Mouse (Mus musculus) kidney, adult 11 months (tissue): ENCODE measurements around the gene Nsg1.

Experiments
- DNase-seq: peaks from one replicate; pipeline ENCODE4 v3.0.0; 2022

Nsg1 gene

GRCm38 (mm10) chr5:38159634-38160413 lies at the start of gene Nsg1:
Gene Nsg1 (minus strand): TSS chr5:38159907.
- no peak for DNase-seq

DNA sequence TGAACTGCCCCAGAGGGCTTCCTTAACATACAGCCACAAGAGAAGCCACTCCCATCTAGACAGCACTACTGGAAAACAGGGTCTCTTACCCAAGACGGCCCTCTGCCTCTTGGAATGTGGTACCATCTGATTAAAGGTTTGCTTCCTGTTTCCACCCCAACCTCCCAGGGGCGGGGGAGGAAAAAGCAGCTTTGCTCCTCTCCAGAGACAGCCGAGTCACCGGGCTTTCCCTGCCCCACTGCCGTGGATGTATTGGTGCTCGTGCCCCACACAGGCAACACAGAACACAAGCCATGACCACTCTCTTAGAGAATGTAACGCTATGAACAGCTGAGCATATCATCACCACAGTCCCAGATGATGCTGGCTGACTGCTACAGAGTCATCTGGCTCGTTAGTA lies 49.3 kb upstream of the Nsg1 start:
- DNase-seq, result no peak

DNA sequence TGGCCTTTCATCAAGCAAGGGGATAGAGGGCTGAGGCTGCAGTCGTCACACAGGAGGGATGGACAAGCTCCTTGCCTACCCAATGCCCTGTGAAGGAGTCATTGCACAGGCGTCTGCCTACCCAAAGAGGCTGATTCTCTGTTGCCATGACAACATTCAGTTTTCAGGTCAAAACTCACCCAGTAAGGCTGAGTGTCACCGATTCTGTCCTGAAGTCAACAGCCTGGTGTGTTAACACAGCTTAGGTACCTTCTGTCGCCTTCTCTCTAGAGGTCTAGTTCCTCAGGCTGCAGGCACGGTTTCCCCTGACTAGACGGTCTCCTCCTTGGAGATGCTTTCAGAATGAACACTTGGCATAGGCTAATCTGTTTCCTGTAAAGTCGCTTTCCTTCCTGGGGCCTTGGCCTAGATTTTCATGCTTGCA lies 45.6 kb upstream of the Nsg1 start:
- DNase-seq, result no peak

GRCm38 (mm10) chr5:38199686-38200085 lies 40.0 kb upstream of the Nsg1 start:
- no peak for DNase-seq

DNA sequence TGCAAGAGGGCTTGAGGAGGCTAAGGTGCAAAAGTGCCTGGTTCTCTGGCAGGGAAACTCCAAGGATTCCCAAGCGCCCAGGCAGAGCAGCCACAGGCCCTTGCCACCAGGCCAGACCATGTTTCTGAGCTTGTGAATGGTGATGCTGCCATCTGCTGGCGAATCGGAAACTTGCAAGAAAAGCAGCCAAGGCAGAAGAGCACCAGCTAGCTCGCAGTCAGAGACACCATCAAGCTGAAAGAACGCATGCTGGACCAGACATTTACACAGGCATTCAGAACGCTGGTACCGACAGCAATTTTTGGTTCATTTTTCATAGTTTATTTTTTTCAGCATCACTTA lies 37.7 kb upstream of the Nsg1 start:
- peak; percentile 64 for DNase-seq

DNA sequence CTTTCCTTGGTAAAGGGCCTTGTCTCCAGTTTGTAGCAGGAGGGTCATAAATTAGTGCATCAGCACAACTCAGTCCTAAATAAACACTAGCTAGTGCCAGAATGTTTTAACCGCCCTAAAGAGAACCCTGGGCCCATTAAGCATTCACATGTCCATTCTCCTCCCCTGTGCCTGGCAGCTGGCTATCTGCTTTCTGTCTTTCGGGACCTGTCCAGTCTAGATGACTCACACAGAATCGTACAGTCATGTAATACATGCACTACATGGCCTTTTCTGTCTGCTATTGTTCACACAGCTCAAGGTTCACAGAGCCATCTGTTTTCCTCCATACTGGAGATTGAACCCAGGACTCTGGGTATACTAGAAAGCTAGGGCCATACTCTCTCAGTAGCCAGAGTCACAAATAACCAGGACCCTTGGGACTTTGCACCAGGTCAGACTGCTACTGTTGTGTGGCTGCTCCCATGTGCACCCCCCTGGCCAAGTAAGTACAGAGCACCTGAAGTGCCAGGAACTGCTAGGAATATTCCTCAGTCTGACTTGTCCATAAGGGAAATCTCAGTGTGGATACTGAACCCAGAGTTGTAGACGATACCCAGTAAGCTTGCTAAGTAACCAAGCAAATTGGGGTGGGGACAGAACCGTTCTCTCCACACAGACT lies 37.2 kb upstream of the Nsg1 start:
- no peak for DNase-seq

- no peak for DNase-seq
These were observed 36.2 kb upstream of the Nsg1 start for GRCm38 (mm10) chr5:38195941-38196340.

DNA sequence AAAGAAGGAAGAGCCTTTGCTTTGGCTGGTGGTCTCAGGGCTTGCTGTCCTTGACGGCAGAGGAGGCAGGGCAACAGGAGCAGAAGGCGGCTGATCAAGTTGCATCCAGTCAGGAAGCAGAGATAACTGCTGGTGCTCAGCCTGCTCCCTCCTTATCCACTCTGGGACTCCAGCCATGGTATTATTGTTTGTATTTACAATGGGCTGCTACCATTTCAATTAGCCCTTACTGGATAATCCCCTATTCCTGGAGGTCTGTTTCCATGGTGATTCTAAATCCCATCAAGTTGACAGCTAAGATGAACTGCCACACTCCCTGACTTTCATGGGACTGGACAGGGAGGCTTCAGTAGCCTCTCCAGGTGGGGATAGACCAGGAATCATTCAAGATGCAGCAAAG lies 35.2 kb upstream of the Nsg1 start:
- DNase-seq, result no peak

DNA sequence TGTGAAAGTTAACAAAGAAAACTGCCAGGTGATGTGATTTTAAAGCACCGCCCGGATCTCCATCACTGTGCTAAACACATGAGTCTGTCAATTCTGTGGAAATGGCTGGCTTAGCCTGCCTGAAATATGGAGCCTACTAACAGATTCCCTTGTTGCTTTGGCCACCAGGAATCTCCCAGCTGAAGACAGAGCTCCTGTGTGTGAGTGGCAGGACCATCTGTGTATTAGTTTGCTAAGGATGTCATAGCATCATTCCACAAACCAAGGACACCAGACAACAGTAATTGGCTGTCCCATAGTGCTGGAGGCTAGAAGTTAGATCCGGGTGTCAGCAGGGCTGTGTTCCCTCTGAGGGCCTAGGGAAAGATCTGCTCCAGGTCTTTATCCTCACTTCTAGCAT lies 31.2 kb upstream of the Nsg1 start:
- no peak for DNase-seq

- no peak for DNase-seq
These were observed 27.3 kb upstream of the Nsg1 start for GRCm38 (mm10) chr5:38187006-38187405.

GRCm38 (mm10) chr5:38184688-38185285 lies 25.1 kb upstream of the Nsg1 start:
- no peak for DNase-seq

DNA sequence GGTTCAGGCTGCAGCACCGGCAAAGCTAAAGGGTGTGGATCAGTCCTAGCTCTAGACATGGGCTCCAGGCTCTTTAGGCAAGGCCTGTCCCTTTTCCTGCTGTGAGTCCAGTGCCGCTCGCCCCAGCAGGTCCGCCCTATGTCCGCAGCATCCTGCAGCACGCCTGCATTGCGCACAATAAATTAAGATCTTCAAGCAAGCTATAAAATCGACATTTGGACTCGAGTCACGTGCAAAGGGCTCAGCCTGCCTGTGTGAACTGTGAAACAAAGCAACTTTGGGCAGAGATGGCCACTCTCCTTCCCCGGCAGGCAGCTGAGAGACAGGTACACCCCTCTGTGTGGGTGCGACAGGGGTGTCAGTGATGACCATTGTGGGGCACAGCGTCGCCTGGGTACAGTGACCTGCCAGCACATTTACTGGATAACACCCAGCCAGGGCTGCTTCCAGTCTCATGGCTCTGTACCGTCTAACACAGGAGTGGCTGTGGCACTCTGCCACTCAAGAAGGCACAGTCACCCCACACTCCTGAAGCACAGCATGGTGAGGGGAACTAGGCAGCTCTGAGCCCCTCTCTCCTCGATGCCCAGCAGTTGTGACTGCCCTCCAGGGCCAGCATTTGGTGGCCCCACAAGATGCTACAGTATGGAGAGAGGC lies 14.7 kb upstream of the Nsg1 start:
- DNase-seq, result no peak

GRCm38 (mm10) chr5:38173766-38174165 lies 14.1 kb upstream of the Nsg1 start:
- no peak for DNase-seq

GRCm38 (mm10) chr5:38168497-38168896 lies 8.8 kb upstream of the Nsg1 start:
- peak; percentile 19 for DNase-seq

DNA sequence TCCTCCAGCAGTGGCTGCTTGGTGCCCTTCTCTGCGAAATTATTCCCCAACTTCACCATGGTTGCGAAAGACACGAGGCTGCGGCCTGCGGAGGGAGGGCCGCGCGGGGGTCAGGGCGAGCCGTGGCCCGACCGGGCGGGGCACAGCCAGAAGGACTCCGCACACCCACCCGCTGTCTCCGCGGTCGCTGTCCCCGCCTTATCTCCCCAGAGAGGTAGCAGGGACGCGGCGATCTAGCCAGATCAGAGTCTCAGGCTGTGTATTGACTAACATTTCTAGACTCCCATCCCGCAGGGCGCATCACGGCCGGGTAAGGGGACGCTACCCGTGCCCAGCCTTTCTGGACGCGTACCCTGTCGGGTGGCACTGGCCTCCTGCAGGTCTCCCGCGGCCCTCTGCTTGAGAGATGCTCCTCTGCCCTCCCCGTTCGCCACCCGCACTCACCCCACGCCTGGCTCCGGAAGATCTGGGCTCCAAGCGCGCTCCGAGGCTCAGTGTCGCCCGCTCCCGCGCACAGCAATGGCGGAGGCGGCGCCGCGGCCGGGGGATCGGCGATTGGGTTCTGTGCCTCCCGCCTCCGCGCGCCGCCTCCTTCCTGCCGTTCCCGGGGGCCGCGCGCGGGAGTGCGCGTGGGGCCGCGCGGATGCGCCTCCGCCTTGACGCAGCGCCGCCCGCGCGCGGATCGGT lies 617 bp downstream of the Nsg1 start:
- no peak for DNase-seq

GRCm38 (mm10) chr5:38158501-38158946 lies 1.2 kb downstream of the Nsg1 start:
- no peak for DNase-seq

- DNase-seq, result no peak
These were observed 2.2 kb downstream of the Nsg1 start for GRCm38 (mm10) chr5:38157481-38158020.

DNA sequence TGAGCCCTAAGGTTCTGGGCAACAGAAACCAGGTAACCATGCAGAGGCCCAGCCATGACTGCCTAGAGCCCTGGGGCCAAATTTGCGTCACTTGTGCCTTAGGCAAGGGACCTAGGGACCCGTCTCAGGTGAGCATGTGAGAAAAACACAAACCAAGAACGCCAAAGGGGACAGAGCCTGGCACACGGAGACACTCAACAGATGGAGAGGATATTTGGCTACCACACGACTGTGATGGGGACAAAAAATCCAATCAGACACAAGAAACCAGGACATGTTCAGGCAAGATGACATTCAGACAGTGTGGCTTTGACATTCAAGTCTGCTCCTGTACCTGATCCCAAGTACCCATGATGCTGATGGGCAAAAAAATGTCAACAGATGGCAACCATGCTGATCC lies 6.1 kb downstream of the Nsg1 start:
- DNase-seq, result no peak

DNA sequence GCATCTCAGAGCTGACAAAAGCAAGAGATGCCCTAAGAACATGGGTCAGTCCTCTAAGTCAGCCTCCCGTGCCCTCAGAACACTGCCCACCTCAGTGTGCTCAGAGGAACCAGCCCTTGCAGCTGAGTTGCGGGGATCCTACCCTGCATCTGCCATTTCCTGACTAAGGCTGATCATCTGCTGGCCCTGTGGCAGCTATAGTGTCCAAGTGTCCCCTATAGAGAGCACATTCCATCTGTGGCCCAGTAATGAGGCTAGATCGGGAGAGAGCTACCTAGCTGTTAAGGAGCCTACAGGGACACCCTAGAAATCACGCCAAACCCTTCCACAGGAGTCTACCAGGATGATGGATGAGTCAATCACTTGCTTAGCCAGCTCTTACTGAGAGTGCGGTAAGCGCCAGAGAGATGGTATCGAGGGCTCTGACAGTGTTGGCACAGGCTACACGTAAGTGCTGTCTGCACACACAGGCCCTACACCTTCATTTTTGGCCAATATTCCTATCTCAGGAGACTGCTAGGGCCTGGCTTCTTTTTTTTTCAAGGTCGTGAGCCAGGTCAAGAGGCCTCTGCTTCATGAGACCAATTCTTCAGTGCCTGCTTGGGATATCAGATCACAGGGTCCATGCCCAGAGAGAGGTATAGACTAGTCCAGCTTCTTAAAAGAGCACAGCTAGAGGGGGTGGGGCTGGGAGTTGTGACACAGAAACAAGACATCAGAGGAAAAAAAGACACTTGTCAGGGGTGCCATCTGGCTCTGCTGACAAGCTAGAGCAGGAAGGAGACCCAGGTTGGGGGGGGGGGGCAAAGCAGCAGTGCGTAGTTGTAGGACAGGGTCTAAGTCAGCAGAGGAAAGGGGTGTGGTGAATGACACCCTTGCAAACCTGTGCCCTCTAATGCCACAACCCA lies 7.3 kb downstream of the Nsg1 start:
- no peak for DNase-seq

GRCm38 (mm10) chr5:38151264-38151663 lies 8.4 kb downstream of the Nsg1 start:
- no peak for DNase-seq

- peak; percentile 56 for DNase-seq
These were observed 13.2 kb downstream of the Nsg1 start for GRCm38 (mm10) chr5:38146524-38146923.

GRCm38 (mm10) chr5:38140893-38141292 lies 18.8 kb downstream of the Nsg1 start:
- DNase-seq, result peak; percentile 43
